Mouse (Mus musculus) stomach, postnatal 0 days (tissue): ENCODE measurements around the gene C2cd5.

ENCODE experiments used
- CTCF ChIP-seq: IDR thresholded peaks from 2 replicates; pipeline ENCODE4 v1.5.1; 2016; ENCODE audit warnings: antibody characterized with exemption, low read depth, mild to moderate bottlenecking, moderate library complexity
- EP300 ChIP-seq: optimal IDR thresholded peaks from 2 replicates; pipeline ENCODE3; 2016; ENCODE audit warnings: antibody characterized with exemption

GRCm38 (mm10) chr6:143144556-143144955 is 44.6 kb upstream of the C2cd5 start:
- TF ChIP-seq CTCF (no peak), EP300 (no peak)
